Mouse (Mus musculus) small intestine, adult 2 months (tissue): Measurements from ENCODE around the gene Resp18. TPM values are rescaled to one million over a fixed set of nuclear protein-coding genes. Genes with fewer than 3 reads are reported as not detected.

ENCODE experiments used
- H3K27ac ChIP-seq: fragments of 200-500 bp; 2 replicates; pipeline ENCODE4 v1.5.1; 2012; ENCODE audit warnings: low read depth, low read length, control low read depth, inconsistent platforms; ENCODE audit not compliant: insufficient read depth
- H3K27me3 ChIP-seq: fragments of 200-500 bp; 2 replicates; pipeline ENCODE4 v1.6.1; 2012; ENCODE audit warnings: mild to moderate bottlenecking, moderate library complexity, low read length, inconsistent platforms; ENCODE audit not compliant: control insufficient read depth, insufficient read depth
- H3K36me3 ChIP-seq: fragments of 200-500 bp; 2 replicates; pipeline ENCODE4 v1.6.1; 2012; ENCODE audit warnings: mild to moderate bottlenecking, low read length, control low read depth, inconsistent platforms; ENCODE audit not compliant: control insufficient read depth, insufficient read depth
- H3K4me1 ChIP-seq: fragments of 200-500 bp; 2 replicates; pipeline ENCODE4 v1.6.1; 2012; ENCODE audit warnings: low read length, inconsistent platforms, mixed read lengths; ENCODE audit not compliant: control insufficient read depth, insufficient read depth, insufficient read length
- H3K4me3 ChIP-seq: fragments of 200-500 bp; 2 replicates; pipeline ENCODE4 v1.5.1; 2012; ENCODE audit warnings: low read depth, mild to moderate bottlenecking, control low read depth, inconsistent platforms, low read length, moderate library complexity
- CTCF ChIP-seq: fragments of 200-500 bp; IDR thresholded peaks from 2 replicates; pipeline ENCODE4 v1.5.1; 2012; ENCODE audit warnings: low read depth, mild to moderate bottlenecking, control low read depth, inconsistent platforms, low read length, moderate library complexity, mixed read lengths; ENCODE audit not compliant: insufficient replicate concordance, insufficient read length; ENCODE audit errors: extremely low read depth
- POLR2A ChIP-seq: fragments of 200-500 bp; IDR thresholded peaks from 2 replicates; pipeline ENCODE4 v1.6.1; 2012; ENCODE audit warnings: low read depth, mild to moderate bottlenecking, control low read depth, inconsistent platforms, low read length, moderate library complexity
- WGBS: fragments of 180-500 bp; shearing (Covaris S2); methylation state at CpG from one replicate; pipeline ENCODE4 v1.1.7; 2018; 5-methylcytosine and 5-hydroxymethylcytosine counted together
- polyA plus RNA-seq: library from polyadenylated mRNA; depleted of rRNA; stranded (reverse); fragments of >200 nt; gene quantifications from 2 replicates; pipeline ENCODE4 v1.2.3, GENCODE M21; 2012

Resp18 gene
- polyA plus RNA-seq, 1 experiment = 6.2 TPM

- H3K27ac ChIP-seq = no peak overlapping the region
- TF ChIP-seq POLR2A = no peak
- TF ChIP-seq CTCF = no peak
- H3K27me3 ChIP-seq = no peaks in the 10 kb centered on the region
- WGBS = 27% methylated on average over 12 of the region's 12 CpGs
- H3K4me1 ChIP-seq = no peaks in the 10 kb centered on the region
- no peak overlapping the region for H3K4me3 ChIP-seq
- no peaks in the 10 kb centered on the region for H3K36me3 ChIP-seq
Measured at GRCm38 (mm10) chr1:75292476-75293330, 14.5 kb upstream of the Resp18 start.

- no peak overlapping the region for H3K4me3 ChIP-seq
- 85% methylated on average over 8 of the region's 8 CpGs for WGBS
- no peaks in the 10 kb centered on the region for H3K27me3 ChIP-seq
- H3K36me3 ChIP-seq = no peaks in the 10 kb centered on the region
- no peak overlapping the region for H3K27ac ChIP-seq
- TF ChIP-seq CTCF = no peak
- TF ChIP-seq POLR2A = no peak
- no peaks in the 10 kb centered on the region for H3K4me1 ChIP-seq
Measured at GRCm38 (mm10) chr1:75291321-75291720, 13.1 kb upstream of the Resp18 start.

GRCm38 (mm10) chr1:75290582-75290981 is 12.4 kb upstream of the Resp18 start:
- Histone ChIP-seq H3K36me3 (no peaks in the 10 kb centered on the region), H3K4me1 (no peaks in the 10 kb centered on the region), H3K27me3 (no peaks in the 10 kb centered on the region), H3K27ac (no peak overlapping the region), H3K4me3 (no peak overlapping the region)
- TF ChIP-seq POLR2A = no peak

DNA sequence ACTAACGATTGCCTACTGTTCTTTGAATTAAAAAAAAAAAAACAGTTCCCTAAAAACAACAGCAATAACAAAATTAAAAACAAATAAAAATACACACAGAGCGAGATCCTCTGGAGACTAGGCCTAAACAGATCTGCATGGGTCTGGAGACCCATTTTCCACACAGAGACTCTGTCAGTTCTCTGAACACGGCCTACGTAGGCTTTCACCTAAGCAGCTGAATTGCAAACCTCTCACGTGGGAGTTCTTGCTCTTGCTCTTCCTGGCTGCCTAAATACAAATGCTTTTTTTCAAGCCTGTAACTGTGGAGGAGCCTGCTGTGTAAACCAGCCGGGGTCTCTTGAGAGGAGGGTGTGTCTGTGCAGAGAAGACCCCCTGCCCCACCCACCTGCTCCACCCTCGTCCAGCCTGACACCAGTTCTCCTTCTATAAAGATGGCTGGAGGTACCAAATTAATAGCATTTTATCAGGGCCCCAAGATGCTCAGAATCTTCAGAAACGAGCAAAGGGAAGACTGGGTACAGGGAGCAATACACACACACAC is 11.7 kb upstream of the Resp18 start:
- Histone ChIP-seq H3K27me3 (no peaks in the 10 kb centered on the region), H3K27ac (no peak overlapping the region), H3K4me1 (no peaks in the 10 kb centered on the region), H3K36me3 (no peaks in the 10 kb centered on the region), H3K4me3 (no peak overlapping the region)
- TF ChIP-seq POLR2A (no peak), CTCF (no peak)
- 59% methylated on average over 8 of the region's 8 CpGs for WGBS

DNA sequence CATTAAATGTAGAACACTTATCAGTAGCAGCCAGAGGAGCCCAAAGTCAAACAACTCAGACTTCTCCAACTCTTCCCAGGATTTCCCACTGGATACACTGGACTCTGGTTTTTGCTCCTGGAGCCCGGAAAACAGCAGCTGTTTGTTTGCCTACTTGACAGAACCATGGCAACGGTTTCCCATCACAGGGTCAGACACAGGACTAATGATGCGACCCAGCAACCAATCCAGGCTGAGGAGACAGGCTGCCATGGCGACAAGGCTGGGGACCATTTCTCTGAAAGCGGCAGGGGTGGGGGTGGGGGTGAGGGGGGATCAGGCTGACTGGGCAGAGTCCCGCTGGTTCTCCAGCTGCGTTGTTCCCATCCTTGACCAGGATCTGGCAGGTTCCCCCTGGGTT is 11.2 kb upstream of the Resp18 start:
- Histone ChIP-seq H3K36me3 (no peaks in the 10 kb centered on the region), H3K4me3 (no peak overlapping the region), H3K27ac (no peak overlapping the region), H3K27me3 (no peaks in the 10 kb centered on the region), H3K4me1 (no peaks in the 10 kb centered on the region)
- 24% methylated on average over 7 of the region's 7 CpGs for WGBS
- TF ChIP-seq POLR2A (no peak), CTCF (no peak)

DNA sequence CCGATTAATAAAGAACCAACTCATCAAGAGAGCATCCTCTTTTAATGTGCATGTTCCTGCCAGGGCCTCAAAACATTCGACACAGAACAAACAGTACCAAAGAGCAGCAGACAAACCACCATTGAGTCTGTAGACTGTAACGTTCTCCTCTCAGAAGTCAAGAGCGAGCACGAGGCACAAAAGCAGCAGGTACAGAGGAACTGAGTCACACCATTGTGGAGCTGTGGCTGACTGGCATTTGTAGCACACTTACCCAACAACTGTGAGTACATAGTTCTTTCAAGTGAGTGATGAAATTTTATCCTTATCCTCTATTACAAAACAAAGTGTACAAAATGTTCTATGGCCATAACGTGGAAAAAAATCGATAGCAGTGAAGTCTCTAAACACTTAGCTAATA is 6.7 kb upstream of the Resp18 start:
- no peaks in the 10 kb centered on the region for H3K27me3 ChIP-seq
- no peak overlapping the region for H3K4me3 ChIP-seq
- TF ChIP-seq CTCF = no peak
- TF ChIP-seq POLR2A = no peak
- H3K36me3 ChIP-seq = no peaks in the 10 kb centered on the region
- no peak overlapping the region for H3K27ac ChIP-seq
- no peaks in the 10 kb centered on the region for H3K4me1 ChIP-seq
- WGBS = 81% methylated on average over 7 of the region's 7 CpGs

DNA sequence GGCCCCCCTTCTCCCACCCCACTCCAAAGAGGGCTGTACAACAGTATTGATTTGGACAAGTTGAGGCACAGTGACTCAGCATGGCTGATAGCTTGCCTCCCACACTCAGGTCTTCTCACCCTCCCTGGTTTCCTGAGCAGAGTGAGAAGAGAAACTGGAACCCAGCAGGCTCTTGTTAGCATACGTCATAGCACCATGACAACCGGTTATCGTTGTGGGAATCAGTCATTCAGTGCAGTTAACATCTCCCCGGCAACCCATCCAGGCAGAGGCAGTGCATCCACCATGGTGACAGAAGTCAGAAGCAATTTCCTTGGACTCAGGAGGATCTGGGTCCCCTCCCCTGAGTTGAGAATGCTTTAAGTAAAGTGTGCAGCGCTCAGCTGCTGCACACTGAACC is 4.8 kb upstream of the Resp18 start:
- H3K36me3 ChIP-seq = no peaks in the 10 kb centered on the region
- 60% methylated on average over 5 of the region's 5 CpGs for WGBS
- TF ChIP-seq POLR2A = no peak
- TF ChIP-seq CTCF = no peak
- no peak overlapping the region for H3K27ac ChIP-seq
- 0 out of 2 replicates have a peak, but pooled peaks cover 2% of the 10 kb centered on the region for H3K27me3 ChIP-seq
- no peak overlapping the region for H3K4me3 ChIP-seq
- H3K4me1 ChIP-seq = no peaks in the 10 kb centered on the region
